ENCODE assay signal across 8 mouse cellular contexts in the genomic region with DNA sequence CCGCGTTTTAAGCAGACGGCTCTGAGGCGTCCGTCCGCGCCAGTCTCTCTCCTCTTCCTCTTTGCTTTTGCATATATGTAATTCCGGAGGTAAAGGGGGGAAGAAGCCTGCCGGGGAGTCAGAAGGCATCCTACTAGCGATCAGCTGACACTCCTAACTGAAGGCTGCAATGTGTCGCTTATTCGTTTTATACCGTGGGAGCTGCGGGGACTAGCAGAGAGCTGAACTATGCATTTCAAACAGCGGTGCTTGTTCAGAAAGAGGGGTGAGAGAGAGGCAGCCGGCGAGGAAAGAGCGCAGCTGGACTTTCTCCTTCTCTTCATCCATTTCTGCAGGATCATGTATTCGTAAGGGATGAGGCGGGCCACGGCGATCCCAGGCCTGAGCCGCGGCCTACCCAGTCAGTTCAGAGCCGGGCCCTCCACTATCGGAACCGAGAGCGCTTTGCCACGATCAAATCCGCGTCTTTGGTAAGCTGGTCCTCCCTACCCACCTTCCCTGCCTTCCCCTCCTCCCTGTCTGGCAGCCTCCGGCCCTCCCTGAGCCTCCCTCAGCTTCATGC. TPM values are rescaled to one million over a fixed set of nuclear protein-coding genes. Genes with fewer than 3 reads are reported as not detected.
DNase-seq lines count a peak whose midpoint lies in the region; ATAC-seq lines count a peak whose summit lies in the region.

No protein-coding gene starts in this region.

- H3K9me3 ChIP-seq in embryonic facial prominence, embryonic 14.5 days (ENCODE audit: control insufficient read depth, low read length) = no peaks in the 10 kb centered on the region
- peaks cover 3% of the 10 kb centered on the region; the same call in 1 of the 2 replicates for H3K9me3 ChIP-seq in hindbrain, embryonic 10.5 days
- H3K9me3 ChIP-seq in neural tube, embryonic 12.5 days = no peaks in the 10 kb centered on the region

- DNase-seq in urinary bladder, postnatal 14 days (ENCODE audit: low spot score) = peak; percentile 21
- DNase-seq in urinary bladder, adult 18-20 months (ENCODE audit: low spot score in 2 of 2) = no peak
- peak; percentile 45 for DNase-seq in embryonic facial prominence, embryonic 14.5 days (ENCODE audit: low spot score)
- peak; percentile 49 for DNase-seq in hindbrain, embryonic 10.5 days (ENCODE audit: low spot score)
- DNase-seq in left cerebral cortex, postnatal 10 days (ENCODE audit: extremely low spot score in 1 of 2, low spot score in 2 of 2) = peak; percentile 44 to 57
- no peak for DNase-seq in adrenal gland, postnatal 25 days

- H3K4me3 ChIP-seq in embryonic facial prominence, embryonic 14.5 days (ENCODE audit: low read depth, low read length) = peak overlapping the region; percentile 49
- peak overlapping the region; percentile 58 for H3K4me3 ChIP-seq in hindbrain, embryonic 10.5 days
- H3K4me3 ChIP-seq in neural tube, embryonic 12.5 days = peak overlapping the region; percentile 51

- intact Hi-C loops in left cerebral cortex, postnatal 10 days (cut with DNase I) = loop anchor here (5.0 kb wide), 1 partner anchor 124 kb away; the partner anchor contains the start of gene Suds3

- no peaks in the 10 kb centered on the region for H3K36me3 ChIP-seq in embryonic facial prominence, embryonic 14.5 days (ENCODE audit: control insufficient read depth, insufficient read depth, low read length)
- H3K36me3 ChIP-seq in hindbrain, embryonic 10.5 days = 0 out of 2 replicates have a peak, but pooled peaks cover 6% of the 10 kb centered on the region
- no peaks in the 10 kb centered on the region for H3K36me3 ChIP-seq in neural tube, embryonic 12.5 days

- 0 out of 2 replicates have a peak, but pooled peaks cover 4% of the 10 kb centered on the region for H3K4me1 ChIP-seq in embryonic facial prominence, embryonic 14.5 days (ENCODE audit: control insufficient read depth, insufficient read depth, low read length)
- peaks cover 30% of the 10 kb centered on the region for H3K4me1 ChIP-seq in hindbrain, embryonic 10.5 days (replicated peaks)
- peaks cover 12% of the 10 kb centered on the region for H3K4me1 ChIP-seq in neural tube, embryonic 12.5 days

- 3% methylated on average over 31 of the region's 32 CpGs for WGBS in embryonic facial prominence, embryonic 14.5 days
- WGBS in hindbrain, embryonic 10.5 days = 3% methylated on average over 32 of the region's 32 CpGs
- WGBS in neural tube, embryonic 12.5 days = 1% methylated on average over 32 of the region's 32 CpGs

- peak overlapping the region; percentile 68 for H3K9ac ChIP-seq in embryonic facial prominence, embryonic 14.5 days (ENCODE audit: low read depth, low read length)
- peak overlapping the region; percentile 71 for H3K9ac ChIP-seq in neural tube, embryonic 12.5 days

- ATAC-seq in embryonic facial prominence, embryonic 14.5 days (ENCODE audit: low read depth) = peak; percentile 47
- 0 out of 2 replicates have a peak, but pooled peaks have one; percentile 41 for ATAC-seq in neural tube, embryonic 12.5 days (ENCODE audit: low FRiP score, low read depth)
- no peak for ATAC-seq in activated CD4-positive, CD25-positive, alpha-beta regulatory T cell, adult 4 months

- H3K4me2 ChIP-seq in embryonic facial prominence, embryonic 14.5 days (ENCODE audit: low read depth, low read length) = peak overlapping the region; percentile 82
- H3K4me2 ChIP-seq in neural tube, embryonic 12.5 days (replicated peaks) = peak overlapping the region; percentile 69

- peak overlapping the region; percentile 58; the same call in 1 of the 2 replicates for H3K27ac ChIP-seq in embryonic facial prominence, embryonic 14.5 days (replicated peaks; ENCODE audit: low read depth, low read length)
- peak overlapping the region; percentile 84 for H3K27ac ChIP-seq in hindbrain, embryonic 10.5 days
- H3K27ac ChIP-seq in neural tube, embryonic 12.5 days = peak overlapping the region; percentile 84

- H3K27me3 ChIP-seq in embryonic facial prominence, embryonic 14.5 days (replicated peaks; ENCODE audit: control insufficient read depth, insufficient read depth, low read length) = no peaks in the 10 kb centered on the region
- peaks cover 12% of the 10 kb centered on the region for H3K27me3 ChIP-seq in hindbrain, embryonic 10.5 days (ENCODE audit: insufficient read depth, poor library complexity, severe bottlenecking)
- H3K27me3 ChIP-seq in neural tube, embryonic 12.5 days (replicated peaks) = 0 out of 2 replicates have a peak, but pooled peaks cover 3% of the 10 kb centered on the region

RNA-seq across cellular contexts. Expression of gene Pebp1, which starts 46.6 kb away (rescaled TPM):
- 617 and 666 TPM in 2 replicates for polyA plus RNA-seq in embryonic facial prominence, embryonic 14.5 days (2014; fragmentation: Nextera tagmentation; extraction: Ambion mirVana)
- 928 and 949 TPM in 2 replicates for polyA plus RNA-seq in hindbrain, embryonic 10.5 days (2016; fragmentation: Nextera tagmentation; extraction: Ambion mirVana)
- 100 to 1,000 TPM; 838 to 843 TPM for total RNA-seq in left cerebral cortex, postnatal 10 days (2021)
- polyA plus RNA-seq in neural tube, embryonic 12.5 days (2016; fragmentation: Nextera tagmentation; extraction: Ambion mirVana) = 847 and 881 TPM in 2 replicates
- polyA plus RNA-seq in activated CD4-positive, CD25-positive, alpha-beta regulatory T cell, adult 4 months (2017; shearing (Covaris generic)) = 100 to 1,000 TPM; 119 to 153 TPM
- 1,140 and 1,281 TPM in 2 replicates for total RNA-seq in adrenal gland, postnatal 25 days (2021)

Comparison
In these comparisons a context has a peak if more than half of its experiments do, and no peak if none do; other contexts are left out.
1. DNase-seq: peak in urinary bladder, postnatal 14 days (single experiment), embryonic facial prominence, embryonic 14.5 days (single experiment), hindbrain, embryonic 10.5 days (single experiment) and left cerebral cortex, postnatal 10 days (2 of 2); none in urinary bladder, adult 18-20 months (0 of 2) and adrenal gland, postnatal 25 days (single experiment).
2. Peak in every context shown above with its lines, with median percentiles within 50 percentile points of each other: H3K27ac ChIP-seq and H3K4me3 ChIP-seq.